Mouse (Mus musculus) lung, postnatal 4 days (tissue): ENCODE data around the gene Ppm1e.
"Not testable (repeated sequence)": the region's sequence is repeated elsewhere in the genome, so short reads cannot be mapped to it uniquely, and the experiment has no call there.

ENCODE experiments used
- DNase-seq, 2 experiments: peaks; one replicate each; pipeline ENCODE4 v3.0.0; 2021

Gene Ppm1e

DNA sequence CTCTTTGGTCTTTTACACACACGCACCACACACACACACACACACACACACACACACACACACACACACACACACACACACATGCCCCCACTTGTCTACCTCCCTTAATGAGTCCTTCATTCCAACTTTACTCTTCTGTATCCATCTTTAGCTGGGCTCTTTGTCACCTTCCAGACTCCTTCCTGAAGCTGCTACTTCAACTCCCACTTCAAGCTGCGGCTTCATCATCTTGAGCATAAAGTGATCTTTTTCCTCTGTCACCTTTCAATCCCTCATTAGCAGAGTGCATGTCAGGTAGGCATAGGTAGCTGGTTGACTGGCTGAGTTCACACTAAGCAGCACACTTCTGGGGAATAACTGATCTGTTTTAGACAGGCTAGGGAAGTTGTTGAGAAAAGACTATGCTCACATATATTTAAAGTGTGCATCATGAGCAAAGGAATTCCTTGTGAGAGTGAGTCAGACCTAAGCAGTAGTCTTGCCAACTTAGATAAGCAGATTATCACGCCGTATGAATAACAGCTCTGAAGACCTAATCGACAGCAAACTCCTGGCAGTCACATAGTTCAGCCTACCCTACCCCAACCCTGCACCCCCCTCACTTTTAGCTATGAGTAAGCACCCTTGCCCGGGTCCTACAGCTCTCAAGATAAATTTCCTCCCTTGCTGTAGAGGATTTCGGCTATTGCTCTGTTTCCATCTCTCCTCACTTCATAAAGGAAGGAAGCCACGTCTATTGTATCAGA lies 49.3 kb downstream of the Ppm1e start:
- no peak for DNase-seq

DNA sequence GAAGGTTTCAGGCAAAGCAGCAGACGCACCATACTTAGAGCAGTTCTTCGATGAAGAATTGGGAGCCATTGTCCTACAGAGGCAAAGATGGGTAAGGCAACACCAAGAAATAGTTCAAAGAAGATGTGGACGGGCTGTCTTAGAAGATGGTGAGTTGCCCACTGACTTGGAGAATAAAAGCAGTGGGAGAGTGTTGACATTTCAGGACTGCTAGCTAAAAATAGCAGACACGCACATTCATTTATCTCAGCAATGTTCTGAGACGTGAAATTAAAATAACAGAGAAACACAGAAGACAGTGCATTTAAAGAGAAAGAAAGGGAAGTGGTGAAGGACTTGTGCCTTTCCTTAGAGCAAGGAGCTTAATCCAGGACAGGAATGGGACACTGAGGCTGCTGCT lies 59.8 kb downstream of the Ppm1e start:
- DNase-seq, result no peak

DNA sequence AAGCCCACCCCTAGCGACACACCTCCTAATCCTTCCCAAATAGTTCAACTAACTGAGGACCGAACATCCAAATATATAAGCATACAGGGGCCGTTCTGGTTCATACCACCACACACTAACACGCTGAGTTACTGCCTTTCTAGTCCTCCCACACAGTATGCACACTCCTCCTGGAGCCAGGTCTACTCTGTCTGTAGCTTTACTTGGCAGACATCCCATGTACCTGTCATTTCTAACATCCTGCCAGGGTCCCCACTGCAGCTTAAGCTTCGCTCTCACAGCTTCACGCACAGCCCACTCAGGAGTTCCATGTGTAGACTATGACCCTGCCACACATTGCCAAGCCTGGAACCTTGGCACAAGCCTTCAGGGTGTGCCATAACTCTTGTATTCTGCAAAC lies 62.4 kb downstream of the Ppm1e start:
- DNase-seq, result no peak

DNA sequence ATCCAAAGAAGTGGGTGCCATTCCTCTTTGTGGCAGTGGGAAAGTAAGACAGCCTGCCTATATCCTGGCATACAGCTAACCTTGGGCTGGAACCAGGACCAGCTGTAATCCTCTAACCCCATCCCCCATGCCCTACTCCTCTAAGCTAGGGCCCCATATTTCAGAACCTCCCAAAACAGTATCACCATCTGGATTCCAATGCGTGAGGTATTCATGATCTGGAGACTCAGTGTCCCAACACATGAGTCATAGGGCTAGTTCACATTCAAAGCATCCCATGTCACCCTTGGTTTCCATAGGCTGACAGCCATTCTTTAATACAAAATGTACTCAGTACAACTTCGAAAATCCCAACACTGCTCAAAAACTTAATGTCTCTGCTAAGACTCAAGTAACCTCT lies 63.2 kb downstream of the Ppm1e start:
- no peak for DNase-seq

DNA sequence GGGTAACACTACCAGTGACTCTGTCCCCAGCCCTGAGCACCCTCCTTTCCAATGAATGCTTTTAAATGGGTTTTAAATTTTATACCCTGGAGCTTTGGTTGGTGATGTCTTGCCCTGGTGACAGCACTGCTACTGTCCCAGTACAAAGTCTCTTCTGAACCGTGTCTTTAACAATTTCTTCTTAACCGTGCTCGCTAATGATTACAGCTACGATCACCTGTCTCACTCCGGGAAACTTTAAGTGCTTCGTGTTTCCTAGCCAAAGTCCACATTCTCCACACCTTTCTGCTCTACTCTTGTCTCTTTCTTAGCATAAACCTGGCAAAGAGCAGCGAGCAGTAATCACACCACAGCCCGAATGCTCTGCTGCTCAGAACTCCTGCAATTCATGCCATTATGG lies 69.5 kb downstream of the Ppm1e start:
- no peak for DNase-seq

DNA sequence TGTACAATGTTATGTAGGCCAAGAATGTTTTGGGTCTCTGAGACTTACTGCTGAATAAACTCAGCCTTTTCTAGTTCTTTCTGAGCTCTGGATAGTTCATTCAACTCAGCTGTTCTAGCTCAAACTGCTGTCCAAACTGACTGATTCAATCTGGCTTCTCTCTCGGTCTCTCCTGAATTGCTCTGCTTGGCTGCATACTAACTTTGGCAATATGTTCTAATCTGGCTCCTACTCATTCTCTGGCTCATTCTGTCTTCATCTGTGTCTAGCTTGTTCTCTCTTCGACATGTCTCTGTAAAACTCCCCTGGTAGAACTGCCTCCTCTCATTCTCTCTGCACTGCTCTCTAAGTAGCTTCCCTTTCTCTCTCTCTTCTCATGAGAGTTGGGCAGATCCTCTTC lies 72.6 kb downstream of the Ppm1e start:
- no peak for DNase-seq

DNA sequence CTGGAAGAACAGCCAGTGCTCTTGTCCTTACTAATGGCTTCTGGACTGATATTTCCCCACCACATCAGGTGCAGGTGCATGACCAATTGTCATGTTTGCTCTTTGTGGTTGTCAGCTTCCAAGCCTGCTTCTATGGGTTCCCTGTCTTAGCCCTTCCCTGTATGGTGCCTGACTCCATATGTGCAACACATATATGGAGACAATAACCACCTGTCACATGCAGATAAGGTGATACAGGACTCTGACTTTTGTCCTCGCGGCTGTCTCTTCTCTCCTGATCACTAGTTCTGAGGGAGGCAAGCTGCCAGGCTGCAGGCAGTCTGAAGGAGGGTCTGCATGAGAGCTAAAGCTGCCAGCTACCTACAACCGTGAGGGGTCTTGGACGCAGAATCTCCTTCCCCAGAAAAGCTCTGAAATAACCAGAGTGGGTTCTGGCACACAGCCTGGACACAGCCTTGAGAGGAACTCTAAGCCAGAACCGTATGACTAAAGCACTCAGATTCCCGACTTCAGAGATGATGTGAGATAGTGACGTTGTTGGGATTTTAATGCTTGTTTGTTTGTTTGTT lies 76.8 kb downstream of the Ppm1e start:
- no peak for DNase-seq

DNA sequence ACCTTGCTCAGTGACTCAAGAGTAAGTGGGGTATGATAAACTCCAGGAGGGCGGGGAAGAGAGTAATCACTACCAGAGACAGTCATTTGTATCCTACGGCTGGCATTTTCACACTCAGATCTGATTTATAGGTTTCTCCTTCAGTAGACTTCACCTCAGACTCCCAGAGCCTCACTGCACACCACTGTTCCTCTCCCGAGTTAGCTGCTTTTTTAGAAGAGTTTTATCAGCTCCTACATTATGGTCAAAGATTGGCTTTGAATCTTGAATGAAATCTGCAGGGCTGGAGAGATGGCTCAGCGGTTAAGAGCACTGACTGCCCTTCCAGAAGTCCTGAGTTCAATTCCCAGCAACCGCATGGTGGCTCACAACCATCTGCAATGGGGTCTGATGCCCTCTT lies 79.4 kb downstream of the Ppm1e start:
- DNase-seq, result no peak

DNA sequence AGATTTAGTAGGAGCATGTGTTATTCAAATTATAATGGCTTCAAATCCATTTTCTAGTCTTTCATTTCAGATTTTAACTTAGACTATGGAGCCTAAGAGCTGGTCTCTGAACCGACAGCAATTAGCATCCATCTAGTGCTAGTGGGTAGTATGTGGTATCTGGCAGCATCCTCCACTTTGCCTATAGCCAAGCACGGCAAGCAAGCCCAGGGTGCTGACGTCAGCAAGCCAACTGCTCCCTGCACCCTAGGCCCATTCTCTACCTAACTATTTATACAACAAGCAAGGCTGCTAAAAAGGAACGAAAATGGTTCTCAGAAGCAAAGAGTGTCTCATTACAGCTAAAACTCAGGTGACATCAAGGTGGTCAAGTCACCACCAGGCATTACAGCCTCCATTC lies 80.0 kb downstream of the Ppm1e start:
- no peak for DNase-seq

DNA sequence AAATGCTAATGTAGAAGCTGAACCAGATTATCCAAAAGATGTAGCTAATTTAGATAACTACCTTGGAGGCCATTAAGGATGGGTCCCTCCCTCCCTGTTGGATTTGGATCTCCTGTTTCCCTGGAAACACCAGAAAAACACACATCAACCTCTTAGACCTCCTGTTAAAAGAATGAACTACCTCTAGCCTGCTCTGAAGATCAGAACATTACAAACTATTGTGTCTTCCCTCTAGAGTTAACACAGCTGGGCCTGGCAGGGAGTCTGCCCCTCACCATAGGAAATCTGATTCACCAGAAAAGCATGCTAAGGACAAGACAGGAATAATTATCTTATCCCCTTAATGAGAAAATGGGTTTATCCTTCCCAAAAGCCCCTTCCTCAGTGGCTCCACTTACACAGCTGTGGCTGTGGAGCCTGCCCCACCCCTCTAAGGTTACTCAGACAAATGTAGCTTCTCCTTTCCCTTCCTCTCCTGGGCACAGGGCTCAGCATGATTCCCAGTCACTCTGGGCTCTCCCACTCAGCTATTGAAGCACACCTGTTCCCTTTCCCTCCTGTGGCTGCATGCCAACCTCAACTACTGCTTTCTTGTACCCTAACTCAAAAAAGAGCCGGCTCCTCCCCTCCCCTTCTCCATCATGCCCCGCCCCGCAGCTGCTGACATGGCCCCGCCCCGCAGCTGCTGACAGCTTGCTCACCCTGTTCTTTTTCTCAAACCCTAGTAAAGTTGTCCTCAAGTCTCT lies 82.4 kb downstream of the Ppm1e start:
- DNase-seq, result no peak

DNA sequence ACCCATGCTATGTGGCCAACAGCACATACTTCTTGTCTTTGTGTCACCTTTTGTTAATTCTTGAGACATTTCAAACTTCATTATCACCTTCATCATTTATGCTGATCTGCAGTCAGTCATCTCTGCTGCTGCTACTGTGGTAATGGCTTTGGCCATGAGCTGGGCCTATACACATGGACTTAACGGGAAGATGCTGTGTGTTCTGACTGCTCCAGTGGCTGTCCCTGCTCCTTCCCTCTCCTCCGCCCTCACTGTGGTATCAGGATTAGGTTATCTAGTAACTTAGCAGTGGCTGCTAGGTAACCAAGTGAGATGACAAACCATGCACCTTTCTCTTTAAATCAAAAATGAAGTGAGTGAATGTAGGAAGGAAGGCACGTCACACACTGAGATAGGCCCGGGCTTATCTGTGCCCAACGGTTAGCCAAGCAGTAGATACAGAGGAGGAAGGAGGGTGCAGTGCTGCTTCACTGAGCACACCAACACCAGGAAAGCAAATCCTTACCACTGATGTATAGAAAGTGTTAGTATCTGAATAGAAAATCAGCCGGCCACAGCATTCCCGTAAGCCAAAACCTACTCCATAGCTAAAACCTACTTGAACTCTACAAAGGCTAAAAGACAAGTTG lies 83.3 kb downstream of the Ppm1e start:
- DNase-seq, result no peak

DNA sequence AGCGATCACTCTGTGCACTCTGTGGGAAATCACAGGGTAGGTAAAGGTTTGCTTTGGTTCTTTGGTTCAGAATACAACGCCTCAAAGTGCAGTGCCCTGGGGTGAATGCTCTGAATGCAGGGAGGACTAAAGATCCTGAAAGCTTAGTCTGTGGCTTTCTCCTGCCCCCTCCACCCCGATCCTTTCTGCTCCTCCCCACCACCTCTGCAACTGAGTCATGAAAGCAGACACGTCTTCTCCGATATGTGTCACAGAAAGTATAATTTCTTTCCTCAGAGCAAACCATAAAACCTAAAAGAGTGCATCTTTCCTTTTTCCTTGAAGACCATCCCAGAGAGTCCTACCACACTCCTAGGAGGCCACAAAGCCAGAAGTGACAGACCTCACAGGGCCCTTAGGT lies 86.1 kb downstream of the Ppm1e start:
- DNase-seq, result no peak

DNA sequence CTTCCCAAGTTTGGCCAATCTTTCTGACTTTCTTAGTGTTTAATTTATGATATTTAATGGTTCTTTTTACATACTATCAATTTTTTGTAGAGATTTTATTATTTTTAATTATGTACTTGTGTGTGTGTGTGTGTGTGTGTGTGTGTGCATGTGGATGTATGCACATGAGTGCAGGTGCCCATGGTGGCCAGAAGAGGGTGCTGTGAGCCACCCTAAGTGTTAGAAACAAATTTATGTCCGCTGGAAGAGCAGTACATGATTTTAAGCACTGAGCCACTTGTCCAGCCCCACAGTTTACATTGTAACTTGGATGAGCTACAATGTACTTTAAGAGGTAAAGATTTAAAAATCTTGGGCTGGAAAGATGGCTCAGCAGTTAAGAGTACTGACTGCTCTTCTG lies 87.3 kb downstream of the Ppm1e start:
- DNase-seq, result no peak

DNA sequence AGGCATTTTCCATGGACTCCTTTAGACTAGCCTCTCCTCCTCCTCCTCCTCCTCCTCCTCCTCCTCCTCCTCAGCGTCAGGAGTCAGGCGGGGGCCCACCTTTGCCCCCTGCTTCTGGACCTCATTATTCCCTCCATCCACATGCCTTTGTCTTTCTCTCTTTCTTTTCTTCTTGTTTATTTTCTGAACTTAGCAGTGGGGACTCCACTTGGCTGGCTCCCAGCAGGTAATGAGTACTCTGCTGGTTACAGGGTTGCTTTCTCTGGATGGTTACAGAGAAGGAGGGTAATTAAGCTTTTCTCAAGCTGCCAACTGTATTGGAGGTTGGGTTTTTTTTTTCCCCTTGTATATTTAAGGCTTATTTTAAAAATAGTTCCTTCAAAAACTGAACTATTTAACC lies 87.9 kb downstream of the Ppm1e start:
- no peak for DNase-seq

DNA sequence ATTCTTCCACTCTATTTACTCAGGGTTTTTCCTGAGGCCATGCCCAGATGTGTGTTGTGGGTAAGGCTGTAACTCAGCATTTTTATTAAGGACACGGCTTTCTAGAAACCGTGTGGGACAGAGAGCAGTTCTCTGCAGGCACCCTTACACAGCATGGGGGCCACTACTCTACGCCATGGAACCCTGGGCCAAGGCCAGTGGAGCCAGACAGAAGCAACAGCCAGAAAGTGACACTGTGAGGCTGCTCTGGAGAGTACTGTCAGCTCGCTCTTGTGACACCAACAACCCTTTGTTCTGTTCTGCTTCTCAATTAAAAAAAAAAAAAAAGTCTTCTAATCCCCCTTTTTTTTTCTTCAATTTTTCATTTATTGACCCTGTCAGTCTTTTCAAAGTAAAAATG lies 88.4 kb downstream of the Ppm1e start:
- DNase-seq, result no peak

DNA sequence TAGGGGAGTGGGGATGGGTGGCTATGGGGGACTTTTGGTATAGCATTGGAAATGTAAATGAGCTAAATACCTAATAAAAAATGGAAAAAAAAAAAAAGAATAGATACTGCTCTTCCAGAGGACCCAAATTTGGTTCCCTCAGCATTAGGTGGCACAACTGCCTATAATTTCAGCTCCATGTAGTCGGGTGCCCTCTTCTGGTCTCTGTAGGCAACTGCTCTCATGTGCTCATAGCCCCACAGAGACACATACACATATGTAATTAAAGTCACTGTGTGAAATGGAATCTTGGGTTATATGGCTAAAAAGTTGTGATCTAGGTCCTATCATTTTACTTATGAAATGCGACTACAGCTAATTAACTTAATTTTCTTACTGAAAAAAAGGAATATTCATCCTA lies 90.0 kb downstream of the Ppm1e start:
- DNase-seq, result no peak

DNA sequence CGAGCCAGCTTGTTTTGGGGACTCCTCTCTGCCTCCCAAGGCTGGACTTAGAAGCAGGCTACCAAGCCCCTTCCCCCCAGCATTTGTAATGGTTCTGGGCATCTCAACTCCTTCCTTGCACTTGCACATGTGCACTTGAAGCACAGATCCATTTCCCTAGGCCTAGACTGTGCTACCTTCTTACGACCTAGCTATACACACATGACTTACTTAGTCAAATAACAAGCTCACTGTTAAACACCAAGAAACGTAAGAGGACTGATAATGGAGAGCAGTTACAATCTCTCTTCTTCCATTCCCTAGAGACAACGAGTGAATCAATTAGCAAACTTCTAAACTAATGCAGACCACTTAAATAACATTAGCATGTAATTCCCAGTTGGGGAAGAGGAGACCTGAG lies 92.6 kb downstream of the Ppm1e start:
- DNase-seq, result no peak

DNA sequence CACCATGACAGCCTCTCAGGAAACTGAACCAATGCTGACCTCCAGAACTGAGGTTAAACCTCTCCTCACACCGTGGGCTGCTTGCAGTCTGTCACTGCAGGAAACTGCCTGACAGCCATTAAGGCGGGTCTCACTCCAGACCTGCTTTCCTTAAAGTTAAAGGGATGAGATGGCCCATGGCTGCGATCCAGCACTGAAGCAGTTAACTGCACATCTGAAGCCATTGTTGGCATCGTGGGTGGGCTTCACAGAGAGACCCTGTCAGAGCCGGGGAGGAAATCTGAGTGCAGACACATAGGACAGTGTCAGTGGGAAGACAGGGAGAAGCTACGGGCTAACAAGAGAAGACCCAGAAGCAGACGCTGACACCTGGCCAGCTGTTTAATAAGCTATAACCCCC lies 94.9 kb downstream of the Ppm1e start:
- DNase-seq, result no peak

DNA sequence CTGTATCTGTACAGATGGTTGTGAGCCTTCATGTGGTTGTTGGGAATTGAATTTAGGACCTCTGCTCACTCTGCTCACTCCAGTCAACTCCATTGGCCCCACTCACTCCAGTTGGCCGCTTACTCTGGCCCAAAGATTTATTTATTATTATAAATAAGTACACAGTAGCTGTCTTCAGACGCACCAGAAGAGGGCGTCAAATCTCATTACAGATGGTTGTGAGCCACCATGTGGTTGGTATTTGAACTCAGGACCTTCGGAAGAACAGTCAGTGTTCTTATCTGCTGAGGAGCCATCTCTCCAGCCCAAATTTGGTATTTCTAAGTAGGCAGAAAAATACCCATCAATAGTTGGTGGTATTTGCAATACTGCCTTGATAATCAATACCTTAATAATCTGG lies 97.1 kb downstream of the Ppm1e start:
- not testable (repeated sequence) for DNase-seq

DNA sequence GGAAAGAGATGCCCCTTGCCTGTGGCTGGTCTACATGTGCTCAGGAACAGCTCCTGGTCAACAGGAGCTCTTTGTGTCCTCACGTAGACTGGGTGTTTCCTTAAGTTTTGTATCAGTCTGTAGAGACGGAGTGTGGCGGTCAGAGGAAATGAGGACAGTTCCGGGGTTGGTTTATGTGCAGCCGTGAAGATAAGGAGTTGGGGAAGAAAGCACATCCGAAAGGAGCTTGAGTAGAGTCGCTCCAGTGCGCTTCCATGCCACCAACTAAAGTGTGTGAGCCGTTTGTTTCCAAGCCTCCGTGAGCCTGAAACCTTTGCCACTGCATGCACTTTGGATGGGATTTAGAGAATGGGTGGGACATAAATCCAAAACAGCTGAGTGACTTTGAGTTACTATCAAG lies 99.0 kb downstream of the Ppm1e start:
- DNase-seq, result no peak

DNA sequence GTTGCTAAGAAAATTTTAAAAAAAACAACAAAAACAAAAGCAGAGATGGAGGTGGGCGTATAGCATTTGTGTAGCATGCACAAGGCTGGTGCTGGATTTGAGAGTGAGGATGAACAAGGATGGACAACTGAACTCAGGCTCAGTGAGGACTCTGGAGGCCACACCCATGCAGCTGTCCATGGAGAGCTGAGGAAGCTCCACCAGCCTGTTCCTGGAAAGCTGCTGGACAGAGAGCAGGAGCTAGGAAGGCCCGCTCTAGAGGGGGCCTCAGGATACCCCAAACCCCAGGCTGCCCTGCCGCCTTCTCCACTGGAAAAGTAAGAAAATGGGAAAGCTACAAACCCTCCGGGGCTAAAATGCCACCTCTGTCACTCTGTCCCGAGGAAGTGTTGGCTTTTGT lies 101.5 kb downstream of the Ppm1e start:
- DNase-seq, result no peak

DNA sequence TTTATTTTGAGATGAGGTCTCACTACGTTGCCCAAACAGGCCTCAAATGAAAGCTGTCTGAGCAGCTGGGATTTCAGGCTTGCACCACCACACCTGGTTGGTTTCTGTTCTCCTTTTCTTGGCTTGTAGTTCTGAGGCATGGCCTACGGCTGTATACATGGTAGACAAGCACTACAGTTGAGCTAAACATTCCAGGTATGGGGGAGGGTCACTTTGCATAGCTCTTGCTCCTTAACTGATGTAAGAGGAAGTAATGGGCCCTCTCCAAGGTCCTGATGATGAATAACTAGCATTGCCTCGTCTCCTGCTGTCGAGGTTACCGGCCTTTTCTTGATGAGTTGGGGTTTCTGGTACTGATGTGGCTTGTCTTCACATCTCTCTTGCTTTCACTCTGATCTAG lies 104.7 kb downstream of the Ppm1e start:
- DNase-seq, result no peak

DNA sequence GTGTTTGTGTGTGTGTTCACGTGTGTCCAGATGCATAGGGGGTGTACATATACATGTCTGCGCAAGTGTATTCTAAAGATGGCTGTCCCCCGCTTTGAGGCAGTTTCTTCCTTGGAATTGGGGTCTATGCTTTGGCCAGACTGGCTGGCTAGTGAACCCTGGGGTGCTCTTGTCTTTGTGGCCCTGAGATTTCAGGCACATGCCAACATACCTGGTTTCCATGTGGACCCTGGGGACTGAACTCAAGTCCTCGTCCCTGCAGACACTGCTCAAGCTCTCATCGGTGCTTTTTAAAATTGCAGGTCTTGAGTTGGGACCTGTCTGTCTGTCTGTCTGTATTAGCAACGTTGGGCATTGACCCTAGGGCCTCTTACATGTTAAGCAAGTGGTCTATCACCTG lies 105.5 kb downstream of the Ppm1e start:
- DNase-seq, result no peak

DNA sequence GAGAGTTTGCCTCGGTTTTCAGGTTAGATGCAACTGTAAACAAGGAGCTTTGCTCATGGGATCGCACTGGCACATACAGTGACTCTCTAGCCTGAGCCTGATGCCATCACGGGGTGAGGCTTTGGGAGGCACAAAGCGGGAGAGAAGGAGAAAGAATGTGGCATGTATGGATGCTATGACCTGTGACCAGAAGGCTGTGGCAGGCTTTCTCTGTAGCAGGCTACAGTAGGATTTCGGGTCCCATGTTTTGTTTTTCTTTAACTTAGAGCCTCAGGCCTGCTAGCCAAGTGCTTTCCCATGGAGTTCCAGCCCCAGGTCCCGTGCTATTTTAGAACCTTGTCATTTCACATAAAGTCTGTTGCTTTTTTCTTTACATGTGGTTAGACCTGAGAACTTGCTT lies 108.7 kb downstream of the Ppm1e start:
- DNase-seq, result no peak
